Mouse (Mus musculus) ovary, postnatal 10 days (tissue): ENCODE results near the gene Cped1.
"Not testable (repeated sequence)": the region's sequence is repeated elsewhere in the genome, so short reads cannot be mapped to it uniquely, and the experiment has no call there.

ENCODE experiments used
- DNase-seq: peaks from one replicate; pipeline ENCODE4 v3.0.0; 2022; ENCODE audit warnings: low spot score

Gene Cped1

DNA sequence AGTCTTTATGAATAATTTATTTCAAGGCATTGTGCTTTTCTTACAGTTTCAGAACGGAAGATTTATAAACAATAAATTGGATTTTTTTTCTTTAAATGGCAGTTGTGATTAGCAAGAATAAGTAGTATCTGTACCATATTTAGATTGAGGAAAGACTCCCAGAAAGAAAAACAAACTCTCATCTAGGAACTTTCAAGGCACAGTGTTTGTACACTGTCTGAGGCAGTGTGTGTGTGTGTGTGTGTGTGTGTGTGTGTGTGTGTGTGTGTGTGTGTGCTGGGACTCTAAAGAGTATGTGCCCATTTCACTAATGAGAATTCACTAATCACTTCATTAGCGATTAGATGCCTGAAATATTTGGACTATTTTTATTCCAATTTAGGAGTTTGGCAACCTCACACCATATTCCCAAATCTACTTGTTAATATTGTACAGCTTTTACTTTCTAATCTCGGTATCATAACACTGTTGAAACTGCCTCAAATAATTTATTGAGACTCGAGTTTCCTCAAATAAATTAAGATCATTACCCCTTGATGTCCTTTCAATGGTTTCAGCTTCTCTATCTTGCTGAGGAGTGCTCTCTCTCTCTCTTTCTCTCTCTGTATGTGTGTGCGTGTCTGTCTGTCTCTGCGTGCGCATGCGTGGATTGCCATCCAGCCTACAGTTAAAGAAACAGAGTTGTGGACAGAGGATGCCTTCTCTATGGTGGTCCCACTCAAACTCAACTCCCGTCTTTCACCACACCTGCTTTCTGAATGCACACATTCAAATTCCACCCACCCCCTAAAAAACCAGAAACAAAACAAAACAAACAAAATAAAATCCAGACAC, 41.3 kb downstream of the Cped1 start:
- no peak for DNase-seq

DNA sequence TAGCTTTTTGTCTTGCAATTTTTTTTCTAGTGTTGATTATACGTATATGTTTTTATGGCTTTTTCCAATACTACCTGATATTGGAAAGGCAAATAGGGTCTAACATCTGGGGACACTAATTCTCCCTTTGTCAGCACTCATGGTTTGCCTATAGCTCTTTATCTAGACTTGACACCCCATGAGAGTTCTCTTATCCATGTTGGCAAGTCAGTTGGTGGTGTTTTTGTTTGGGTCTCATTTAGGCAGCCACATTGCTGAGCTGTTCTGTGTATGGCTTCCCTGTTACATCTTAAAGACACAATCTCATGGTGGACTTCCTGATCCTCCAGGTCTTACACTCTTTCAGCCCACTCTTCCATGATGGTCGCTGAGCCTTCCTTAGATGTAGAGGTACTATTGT, 42.1 kb downstream of the Cped1 start:
- DNase-seq, result no peak

DNA sequence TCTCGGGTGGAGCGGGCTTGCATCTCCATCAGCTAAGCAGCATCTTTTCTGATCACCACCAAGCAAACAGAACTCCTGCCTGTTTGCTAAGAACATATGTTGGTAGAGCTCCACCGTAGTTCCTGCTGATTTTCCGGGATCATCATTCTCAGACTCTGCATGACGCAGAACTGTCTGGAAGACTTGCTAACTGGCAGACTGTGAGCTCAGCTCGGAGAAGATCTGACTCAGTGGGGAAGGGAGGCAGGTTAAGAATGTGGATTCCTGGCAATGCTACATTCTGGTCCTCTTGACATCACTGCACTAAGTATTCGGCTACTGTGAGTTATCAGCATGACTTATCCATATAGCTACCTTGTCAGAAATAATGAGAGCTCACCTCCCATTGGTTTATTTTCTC, 44.7 kb downstream of the Cped1 start:
- no peak for DNase-seq

- DNase-seq, result no peak
Measured at GRCm38 (mm10) chr6:22033188-22033587, 47.5 kb downstream of the Cped1 start.

GRCm38 (mm10) chr6:22035408-22035807, 49.7 kb downstream of the Cped1 start:
- no peak for DNase-seq

DNA sequence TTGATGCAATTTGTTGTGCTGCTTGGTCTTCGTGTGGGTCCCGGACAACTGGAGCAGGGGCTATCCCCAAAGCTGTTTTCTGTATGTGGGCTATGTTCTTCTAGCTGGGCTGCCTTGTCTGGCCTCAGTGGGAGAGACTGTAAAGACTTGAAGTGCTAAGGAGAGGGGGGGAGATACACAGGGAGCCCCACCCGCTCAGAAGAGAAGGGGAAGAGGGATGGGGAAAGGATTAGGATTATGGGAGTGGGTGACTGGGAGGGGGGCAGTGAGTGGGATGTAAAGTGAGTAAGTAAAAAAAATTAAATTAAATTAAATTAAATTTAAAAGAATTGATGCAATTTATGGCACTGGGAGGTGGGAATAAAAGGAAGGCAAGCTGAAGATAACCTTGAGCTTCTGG, 50.2 kb downstream of the Cped1 start:
- DNase-seq, result no peak

GRCm38 (mm10) chr6:22036396-22036795, 50.7 kb downstream of the Cped1 start:
- no peak for DNase-seq

DNA sequence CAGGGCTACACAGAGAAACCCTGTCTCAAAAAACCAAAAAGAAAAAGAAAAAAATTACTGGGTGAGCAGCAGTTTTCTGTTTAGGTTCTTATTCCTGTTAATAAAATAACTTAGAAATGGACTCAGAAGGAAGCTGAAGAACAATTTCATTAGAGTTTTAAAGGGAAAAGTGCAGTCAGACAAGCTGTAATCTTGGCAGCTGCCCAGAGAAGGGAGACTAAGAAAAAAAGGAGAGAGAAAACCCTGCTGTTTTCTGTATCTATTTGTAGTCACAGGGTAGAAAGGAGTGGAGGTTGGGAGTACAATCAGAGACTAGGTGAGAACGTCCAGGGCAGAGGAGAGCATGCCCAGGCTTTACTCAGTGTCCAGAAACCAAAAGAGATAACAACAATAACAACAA, 51.2 kb downstream of the Cped1 start:
- DNase-seq, result no peak

DNA sequence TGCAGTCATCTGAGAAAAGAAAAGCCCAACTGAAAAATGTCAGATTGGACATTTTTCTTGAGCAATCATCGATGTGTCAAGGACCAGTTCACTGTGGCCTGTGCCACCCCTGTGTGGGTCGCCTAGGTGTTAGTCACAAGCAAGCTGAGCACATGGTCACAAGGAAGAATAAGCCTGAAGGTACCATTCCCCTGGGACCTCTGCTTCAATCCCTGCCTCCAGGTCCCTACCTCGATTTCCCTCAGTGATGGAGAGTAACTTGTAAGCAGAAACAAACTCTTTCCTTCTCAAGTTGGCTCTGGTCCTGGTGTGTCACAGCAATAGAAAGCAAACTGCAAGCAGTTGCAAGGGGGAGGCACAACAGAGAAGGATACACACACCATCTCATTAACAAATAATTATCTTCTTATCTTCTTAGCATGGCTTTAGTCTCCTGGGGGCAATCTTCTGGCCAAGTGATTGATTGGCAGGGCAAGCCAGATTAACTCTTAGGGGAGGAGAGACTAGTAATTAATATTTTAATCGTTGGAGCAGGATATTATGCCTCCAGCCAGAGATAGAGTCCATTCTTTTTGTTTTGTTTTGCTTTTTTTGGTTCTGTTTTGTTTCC, 51.8 kb downstream of the Cped1 start:
- no peak for DNase-seq

DNA sequence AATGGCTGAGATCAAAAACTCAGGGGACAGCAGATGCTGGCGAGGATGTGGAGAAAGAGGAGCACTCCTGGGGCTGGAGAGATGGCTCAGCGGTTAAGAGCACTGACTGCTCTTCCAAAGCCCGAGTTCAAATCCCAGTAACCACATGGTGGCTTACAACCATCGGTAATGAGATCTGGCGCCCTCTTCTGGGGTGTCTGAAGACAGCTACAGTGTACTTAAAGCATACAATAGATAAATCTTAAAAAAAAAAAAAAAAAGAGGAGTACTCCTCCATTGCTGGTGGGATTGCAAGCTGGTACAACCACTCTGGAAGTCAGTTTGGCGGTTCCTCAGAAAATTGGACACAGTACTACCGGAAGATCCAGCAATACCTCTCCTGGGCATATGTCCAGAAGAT, 54.0 kb downstream of the Cped1 start:
- not testable (repeated sequence) for DNase-seq

DNA sequence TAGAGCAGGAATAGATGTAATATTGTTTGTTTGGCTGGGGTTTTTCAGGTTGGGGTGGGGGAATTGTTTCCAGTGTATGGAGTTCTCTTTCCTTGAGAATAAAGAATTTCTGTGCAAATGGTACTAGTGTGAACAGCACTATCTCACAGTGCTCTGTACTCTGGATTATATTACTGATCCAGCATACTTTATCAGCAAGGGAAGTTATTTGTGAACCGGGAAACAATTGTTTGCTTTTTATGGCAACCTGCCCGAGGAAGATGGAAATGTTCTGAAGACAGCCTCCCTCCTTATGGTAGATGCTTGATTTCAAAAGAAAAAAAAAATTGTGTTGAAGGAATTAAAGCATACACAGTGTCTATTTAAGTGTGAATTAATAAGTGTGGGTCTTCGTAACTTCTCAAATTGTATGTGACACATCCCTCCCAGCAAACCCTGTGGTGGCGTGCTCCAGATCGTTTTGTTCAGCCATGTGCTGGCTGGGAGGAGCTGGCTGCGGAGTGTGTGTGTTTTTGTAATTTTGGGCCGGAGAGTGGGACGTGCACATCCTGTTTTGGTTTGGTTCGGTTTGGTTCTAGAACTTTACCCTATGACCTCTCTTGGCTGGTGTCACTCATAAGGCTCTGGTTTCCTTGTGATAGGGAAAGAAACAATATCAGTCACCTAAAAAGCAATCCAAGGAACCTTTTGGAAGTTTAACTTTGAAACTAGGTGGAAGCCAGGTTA, 59.3 kb downstream of the Cped1 start:
- no peak for DNase-seq

DNA sequence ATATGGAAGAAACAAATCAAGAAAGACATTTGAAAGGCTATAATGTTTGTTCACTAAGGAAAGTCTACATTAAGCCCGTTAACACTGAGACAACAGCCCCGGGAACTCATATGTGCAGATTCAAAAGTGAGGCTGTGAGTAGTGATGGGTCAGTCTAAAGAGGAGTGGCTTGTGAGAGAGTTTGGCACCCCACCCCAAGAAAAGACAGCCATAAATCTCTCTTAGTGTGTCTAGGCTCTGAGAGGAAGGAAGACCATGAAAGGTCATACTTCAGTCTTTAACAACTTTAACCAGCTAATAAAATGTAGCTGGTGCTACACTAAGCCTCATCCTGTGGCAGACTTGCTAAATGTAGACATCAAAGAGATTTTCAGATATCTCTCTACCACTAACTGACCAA, 61.4 kb downstream of the Cped1 start:
- DNase-seq, result no peak

DNA sequence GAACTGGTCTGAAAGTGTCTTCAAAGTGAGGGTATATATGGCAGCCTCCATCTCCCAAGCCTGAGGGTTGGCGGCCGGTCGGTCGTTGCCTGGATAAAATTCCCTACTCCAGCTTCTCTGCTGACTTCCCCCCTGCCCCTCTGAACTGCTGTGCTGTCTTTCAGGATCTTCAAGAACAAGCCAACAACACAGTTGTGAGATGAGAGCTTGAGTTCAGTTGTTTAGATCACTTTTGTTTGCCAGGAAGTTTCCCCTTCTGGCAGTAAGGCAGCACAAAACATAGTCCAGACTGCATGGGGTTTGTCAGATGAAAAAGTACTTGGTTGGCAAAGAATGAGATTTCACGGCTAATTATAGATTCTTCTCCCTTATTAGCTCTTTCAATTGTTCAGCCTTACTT, 63.4 kb downstream of the Cped1 start:
- DNase-seq, result no peak

DNA sequence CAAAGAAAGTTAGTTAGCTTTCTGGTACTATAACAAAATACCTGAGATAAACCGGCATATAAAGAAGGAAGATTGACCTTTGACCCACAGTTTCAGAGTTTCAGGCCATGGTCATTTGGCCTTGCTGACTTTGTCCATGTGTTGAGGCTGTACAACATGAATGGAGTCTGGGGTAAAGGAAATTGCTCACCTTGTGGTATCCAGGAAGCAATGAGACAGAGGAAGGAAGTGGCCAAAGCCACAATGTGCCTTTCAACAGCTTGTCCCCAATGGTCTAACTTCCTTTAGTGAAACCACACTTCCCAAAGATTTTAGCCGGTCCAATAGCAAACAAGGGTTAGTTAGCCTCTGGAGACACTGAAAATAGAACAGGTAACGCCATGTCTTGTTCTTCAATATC, 65.8 kb downstream of the Cped1 start:
- DNase-seq, result no peak

- no peak for DNase-seq
Measured at GRCm38 (mm10) chr6:22053014-22053413, 67.3 kb downstream of the Cped1 start.

DNA sequence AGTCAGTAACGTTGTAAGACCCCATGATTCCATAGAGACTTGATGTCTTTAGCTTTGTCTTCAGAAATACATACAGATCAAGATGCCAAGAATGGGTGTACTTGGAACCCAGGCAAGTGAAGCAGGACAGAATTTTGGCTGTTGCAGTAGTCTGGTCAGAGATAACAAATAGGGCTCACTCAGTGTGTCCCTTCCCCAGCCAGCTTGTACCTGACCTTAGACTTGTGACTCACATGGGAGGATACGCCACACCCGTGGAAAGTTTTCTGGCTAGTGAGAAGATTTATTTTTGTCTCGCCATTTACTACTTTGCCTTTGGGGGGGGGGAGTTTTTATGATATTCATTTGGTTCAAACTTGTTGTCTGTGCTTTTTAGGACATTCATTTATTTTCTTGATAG, 78.6 kb downstream of the Cped1 start:
- no peak for DNase-seq

GRCm38 (mm10) chr6:22070603-22071322, 85.0 kb downstream of the Cped1 start:
- no peak for DNase-seq

DNA sequence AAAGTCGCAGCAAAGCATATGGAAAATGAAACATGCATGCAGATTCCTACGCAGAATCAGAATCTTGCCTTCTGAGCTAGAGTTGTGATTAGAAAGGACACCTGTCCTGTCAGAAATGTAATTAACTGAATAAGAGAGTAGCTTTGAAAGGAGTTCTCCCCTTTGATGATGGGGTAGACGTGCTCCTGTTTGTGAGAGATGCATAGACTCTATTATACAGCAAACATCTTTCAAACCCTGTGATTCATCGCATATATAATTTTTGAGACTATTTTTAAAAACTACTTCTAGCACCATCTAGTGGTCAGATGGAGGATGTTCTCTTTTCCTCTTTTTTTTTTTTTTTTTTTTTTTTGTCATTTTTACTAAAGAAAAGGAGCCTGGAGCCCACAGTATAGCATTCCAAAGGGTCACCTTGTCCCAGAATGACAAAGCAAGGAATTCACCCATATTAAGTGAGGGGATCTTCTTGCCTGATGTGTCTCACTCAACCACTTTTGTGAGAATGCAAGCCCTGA, 85.7 kb downstream of the Cped1 start:
- DNase-seq, result no peak

DNA sequence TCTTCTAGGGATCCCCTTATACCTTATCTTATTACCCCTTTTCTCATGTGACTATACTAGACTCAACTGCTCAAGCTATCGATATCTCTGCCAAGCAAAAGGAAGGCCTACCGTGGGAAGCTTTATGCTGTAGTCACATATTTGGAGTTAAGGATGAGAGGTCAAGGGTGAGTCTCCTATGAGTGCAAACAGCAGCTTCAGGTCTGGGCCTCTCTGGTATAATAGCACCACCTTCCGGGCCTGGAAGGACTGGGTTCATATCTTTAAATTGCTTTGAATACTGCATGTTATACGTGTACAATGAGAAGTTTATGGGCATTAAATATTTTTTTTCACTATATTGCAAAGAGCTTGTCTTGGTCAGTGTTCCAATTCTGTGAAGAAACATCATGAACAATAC, 87.0 kb downstream of the Cped1 start:
- DNase-seq, result no peak

- DNase-seq, result no peak
Measured at GRCm38 (mm10) chr6:22074232-22075083, 88.7 kb downstream of the Cped1 start.

- no peak for DNase-seq
Measured at GRCm38 (mm10) chr6:22078686-22079264, 93.1 kb downstream of the Cped1 start.
